Mouse (Mus musculus) ovary, postnatal 36 days (tissue): ENCODE measurements at regions not wholly inside any gene's neighbourhood (a gene's known extent, or its start where the extent isn't known, plus 50 kb on each side); places are given as distances from the start of the nearest gene placed in this dataset.
"Not testable (repeated sequence)": the region's sequence is repeated elsewhere in the genome, so short reads cannot be mapped to it uniquely, and the experiment has no call there.

Source experiments
- DNase-seq: peaks from one replicate; pipeline ENCODE4 v3.0.0; 2022; ENCODE audit warnings: low spot score, mixed read lengths

- DNase-seq, result no peak
Measured at GRCm38 (mm10) chr17:13488608-13489324, 134.4 kb downstream of the Tcp10c start.

- DNase-seq, result not testable (repeated sequence)
Measured at GRCm38 (mm10) chr17:13492239-13492638, 137.9 kb downstream of the Tcp10c start.

GRCm38 (mm10) chr17:13492649-13493277 is 138.4 kb downstream of the Tcp10c start:
- not testable (repeated sequence) for DNase-seq

- not testable (repeated sequence) for DNase-seq
Measured at GRCm38 (mm10) chr17:13493866-13494265, 139.5 kb downstream of the Tcp10c start.

GRCm38 (mm10) chr17:13494475-13494874 is 140.1 kb downstream of the Tcp10c start:
- DNase-seq, result not testable (repeated sequence)

GRCm38 (mm10) chr17:13504365-13504764 is 150.0 kb downstream of the Tcp10c start:
- DNase-seq, result not testable (repeated sequence)

- not testable (repeated sequence) for DNase-seq
Measured at GRCm38 (mm10) chr17:13504827-13505268, 150.5 kb downstream of the Tcp10c start.

- not testable (repeated sequence) for DNase-seq
Measured at GRCm38 (mm10) chr17:13507397-13508063, 153.2 kb downstream of the Tcp10c start.

GRCm38 (mm10) chr17:13519409-13520201 is 165.2 kb downstream of the Tcp10c start:
- DNase-seq, result not testable (repeated sequence)

GRCm38 (mm10) chr17:13532579-13532978 is 178.2 kb downstream of the Tcp10c start:
- not testable (repeated sequence) for DNase-seq

- DNase-seq, result no peak
Measured at GRCm38 (mm10) chr17:13540446-13541241, 186.3 kb downstream of the Tcp10c start.

GRCm38 (mm10) chr17:13541249-13541648 is 186.9 kb downstream of the Tcp10c start:
- no peak for DNase-seq

GRCm38 (mm10) chr17:13542261-13542660 is 187.9 kb downstream of the Tcp10c start:
- no peak for DNase-seq

GRCm38 (mm10) chr17:13542856-13543255 is 188.5 kb downstream of the Tcp10c start:
- no peak for DNase-seq

GRCm38 (mm10) chr17:13544036-13544795 is 189.8 kb downstream of the Tcp10c start:
- DNase-seq, result no peak

- DNase-seq, result no peak
Measured at GRCm38 (mm10) chr17:13546249-13546648, 191.9 kb downstream of the Tcp10c start.

GRCm38 (mm10) chr17:13546669-13547085 is 192.3 kb downstream of the Tcp10c start:
- DNase-seq, result no peak

- DNase-seq, result no peak
Measured at GRCm38 (mm10) chr17:13547657-13548360, 193.4 kb downstream of the Tcp10c start.

GRCm38 (mm10) chr17:13549975-13550895 is 195.9 kb downstream of the Tcp10c start:
- no peak for DNase-seq
